Mouse (Mus musculus) G1E-ER4 (cell line): ENCODE measurements around the gene Ywhaq. TPM values are rescaled to one million over a fixed set of nuclear protein-coding genes. Genes with fewer than 3 reads are reported as not detected.

ENCODE experiments used
- GATA1 ChIP-seq: IDR thresholded peaks from one replicate; pipeline ENCODE4 v1.8.0; 2012; ENCODE audit warnings: low read length, inconsistent platforms
- polyA plus RNA-seq: library from polyadenylated mRNA; stranded (reverse); fragments of >175 nt; gene quantifications from 2 replicates; pipeline ENCODE4 v1.2.3, GENCODE M21; 2012

The Ywhaq gene
- polyA plus RNA-seq, result 148 and 200 TPM in 2 replicates

GRCm38 (mm10) chr12:21417100-21418070 is at the start of gene Ywhaq:
Ywhaq (minus strand) TSS chr12:21417637.
- no peak for TF ChIP-seq GATA1

- no peak for TF ChIP-seq GATA1
Measured at GRCm38 (mm10) chr12:21463448-21463891, 46.0 kb upstream of the Ywhaq start.

GRCm38 (mm10) chr12:21462658-21463057 is 45.2 kb upstream of the Ywhaq start:
- no peak for TF ChIP-seq GATA1

GRCm38 (mm10) chr12:21459681-21460080 is 42.2 kb upstream of the Ywhaq start:
- no peak for TF ChIP-seq GATA1

GRCm38 (mm10) chr12:21456021-21456420 is 38.6 kb upstream of the Ywhaq start:
- TF ChIP-seq GATA1, result no peak

- no peak for TF ChIP-seq GATA1
Measured at GRCm38 (mm10) chr12:21451752-21452151, 34.3 kb upstream of the Ywhaq start.

GRCm38 (mm10) chr12:21451351-21451750 is 33.9 kb upstream of the Ywhaq start:
- no peak for TF ChIP-seq GATA1

- TF ChIP-seq GATA1, result no peak
Measured at GRCm38 (mm10) chr12:21443783-21444182, 26.3 kb upstream of the Ywhaq start.

GRCm38 (mm10) chr12:21441870-21442269 is 24.4 kb upstream of the Ywhaq start:
- no peak for TF ChIP-seq GATA1

- TF ChIP-seq GATA1, result no peak
Measured at GRCm38 (mm10) chr12:21439428-21439827, 22.0 kb upstream of the Ywhaq start.

GRCm38 (mm10) chr12:21438750-21439394 is 21.4 kb upstream of the Ywhaq start:
- no peak for TF ChIP-seq GATA1

- TF ChIP-seq GATA1, result no peak
Measured at GRCm38 (mm10) chr12:21438294-21438693, 20.9 kb upstream of the Ywhaq start.

GRCm38 (mm10) chr12:21431950-21432349 is 14.5 kb upstream of the Ywhaq start:
- no peak for TF ChIP-seq GATA1

- no peak for TF ChIP-seq GATA1
Measured at GRCm38 (mm10) chr12:21431039-21431438, 13.6 kb upstream of the Ywhaq start.

GRCm38 (mm10) chr12:21430140-21430539 is 12.7 kb upstream of the Ywhaq start:
- no peak for TF ChIP-seq GATA1

- no peak for TF ChIP-seq GATA1
Measured at GRCm38 (mm10) chr12:21429021-21429420, 11.6 kb upstream of the Ywhaq start.
